Mouse (Mus musculus): ENCODE measurements around the gene Lgr4.

GRCm38 (mm10) chr2:109912766-109913165, 4.7 kb upstream of the Lgr4 start:
- no peak for TF ChIP-seq FLI1 (IDR thresholded peaks at IDR 0.05; ENCODE audit: low read length)
- no peak for TF ChIP-seq GATA1 (IDR thresholded peaks at IDR 0.05; ENCODE audit: borderline replicate concordance, low read length)

Data from megakaryocyte, embryonic 14.5 days (primary cell).